Mouse (Mus musculus) thymus, adult 2 months (tissue): Measurements from ENCODE around the gene Mapk12. TPM values are rescaled to one million over a fixed set of nuclear protein-coding genes. Genes with fewer than 3 reads are reported as not detected.

ENCODE experiments used
- DNase-seq: peaks from one replicate; pipeline ENCODE4 v3.0.0; 2021
- H3K27ac ChIP-seq: fragments of 200-500 bp; 2 replicates; pipeline ENCODE4 v1.5.1; 2012; ENCODE audit warnings: low read length, control low read depth; ENCODE audit not compliant: control insufficient read depth, insufficient read depth
- H3K27me3 ChIP-seq: fragments of 200-500 bp; 2 replicates; pipeline ENCODE4 v1.6.1; 2012; ENCODE audit warnings: mild to moderate bottlenecking, low read length, moderate library complexity, mixed read lengths; ENCODE audit not compliant: control insufficient read depth, insufficient read depth
- H3K36me3 ChIP-seq: fragments of 200-500 bp; 2 replicates; pipeline ENCODE4 v1.6.1; 2012; ENCODE audit warnings: mild to moderate bottlenecking, low read length, moderate library complexity; ENCODE audit not compliant: control insufficient read depth, insufficient read depth
- H3K4me1 ChIP-seq: fragments of 200-500 bp; replicated peaks from 2 replicates; pipeline ENCODE4 v1.6.1; 2012; ENCODE audit warnings: low read length; ENCODE audit not compliant: control insufficient read depth, insufficient read depth
- H3K4me3 ChIP-seq: fragments of 200-500 bp; 2 replicates; pipeline ENCODE4 v1.5.1; 2012; ENCODE audit warnings: mild to moderate bottlenecking, low read length, control low read depth, moderate library complexity; ENCODE audit not compliant: control insufficient read depth, insufficient read depth
- CTCF ChIP-seq: fragments of 200-500 bp; IDR thresholded peaks from 2 replicates; pipeline ENCODE4 v1.5.1; 2012; ENCODE audit warnings: mild to moderate bottlenecking, control low read depth, low read length, moderate library complexity, borderline replicate concordance; ENCODE audit not compliant: control insufficient read depth, poor library complexity, insufficient read depth; ENCODE audit errors: extremely low read depth
- POLR2A ChIP-seq: fragments of 200-500 bp; IDR thresholded peaks from 2 replicates; pipeline ENCODE4 v1.6.1; 2012; ENCODE audit warnings: mild to moderate bottlenecking, low read length, control low read depth, moderate library complexity; ENCODE audit not compliant: control insufficient read depth, poor library complexity, insufficient read depth; ENCODE audit errors: extremely low read depth
- WGBS: fragments of 180-500 bp; shearing (Covaris S2); methylation state at CpG from one replicate; pipeline ENCODE4 v1.1.7; 2018; 5-methylcytosine and 5-hydroxymethylcytosine counted together
- polyA plus RNA-seq: library from polyadenylated mRNA; depleted of rRNA; stranded (reverse); fragments of >200 nt; gene quantifications from 2 replicates; pipeline ENCODE4 v1.2.3, GENCODE M21; 2012

Gene Mapk12
- polyA plus RNA-seq, 1 experiment = 2.9 TPM

DNA sequence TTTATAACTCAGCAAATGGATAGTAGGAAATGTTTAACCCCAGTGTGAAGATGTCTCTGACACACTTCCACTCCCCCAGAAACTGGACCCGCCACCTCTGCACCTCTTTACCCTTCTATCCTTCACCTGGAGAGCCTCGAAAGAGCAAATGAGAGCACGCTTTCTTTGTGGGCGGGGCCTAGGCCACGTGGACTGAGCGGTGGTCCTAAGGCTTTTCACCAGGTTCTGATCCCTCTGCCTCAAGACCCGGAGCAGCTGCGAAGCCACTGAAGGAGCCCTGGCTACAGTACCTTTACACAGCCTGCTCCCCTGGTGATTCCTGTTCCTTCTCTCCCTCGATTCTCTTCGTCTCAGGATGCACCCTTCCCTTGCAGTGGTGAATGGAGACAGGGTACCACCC lies 7.0 kb upstream of the Mapk12 start:
- no peak overlapping the region for H3K4me3 ChIP-seq
- peaks cover 46% of the 10 kb centered on the region for H3K4me1 ChIP-seq
- WGBS = 24% methylated on average over 10 of the region's 10 CpGs
- peak; percentile 19 for DNase-seq
- TF ChIP-seq CTCF (no peak), POLR2A (no peak)
- peaks cover 5% of the 10 kb centered on the region for H3K27me3 ChIP-seq
- H3K27ac ChIP-seq = no peak overlapping the region
- H3K36me3 ChIP-seq = no peaks in the 10 kb centered on the region

DNA sequence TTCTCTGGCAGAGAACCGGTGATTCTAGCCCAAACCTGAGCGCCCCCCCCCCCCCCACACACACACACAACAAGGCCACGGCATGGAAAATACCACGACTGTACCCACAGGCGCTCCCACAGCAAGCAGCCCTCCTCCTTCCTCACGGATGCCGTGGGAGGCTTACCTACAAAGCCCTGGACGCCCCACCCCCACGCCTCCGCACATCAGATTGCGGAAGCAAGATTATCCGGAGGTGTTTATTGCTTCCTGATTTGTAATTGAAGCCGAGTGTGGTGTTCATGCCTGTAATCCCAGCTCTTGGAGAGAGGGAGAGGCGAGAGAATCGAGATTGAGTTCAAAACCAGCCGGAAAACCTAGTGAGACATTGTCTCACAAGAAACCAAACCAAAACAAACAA lies 6.5 kb upstream of the Mapk12 start:
- Histone ChIP-seq H3K4me1 (peaks cover 46% of the 10 kb centered on the region), H3K36me3 (no peaks in the 10 kb centered on the region), H3K27ac (no peak overlapping the region), H3K4me3 (peak overlapping the region; percentile 36), H3K27me3 (peaks cover 5% of the 10 kb centered on the region)
- 3% methylated on average over 14 of the region's 16 CpGs for WGBS
- no peak for TF ChIP-seq CTCF
- TF ChIP-seq POLR2A = no peak
- DNase-seq = peak; percentile 77

DNA sequence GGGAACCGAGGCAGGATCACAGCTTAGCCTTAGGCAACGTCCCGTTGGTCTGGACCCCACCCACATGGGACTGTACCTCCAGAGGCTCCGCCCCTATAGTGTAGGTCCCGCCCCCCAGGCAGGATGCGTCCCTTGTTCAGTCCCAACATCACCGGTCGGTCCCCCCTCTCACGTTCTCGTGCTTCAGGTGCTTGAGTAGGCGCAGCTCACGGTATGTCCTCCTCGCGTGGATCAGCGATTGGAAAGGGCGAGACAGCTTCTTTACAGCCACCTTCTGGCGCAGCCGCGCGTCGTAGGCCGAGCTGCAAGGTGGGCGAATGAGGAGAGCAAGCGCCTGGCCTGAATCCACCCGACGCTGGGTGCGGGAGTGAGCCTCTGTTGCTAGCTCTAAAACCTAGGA lies 6.0 kb upstream of the Mapk12 start:
- no peaks in the 10 kb centered on the region for H3K36me3 ChIP-seq
- TF ChIP-seq POLR2A = no peak
- no peak for TF ChIP-seq CTCF
- WGBS = 1% methylated on average over 27 of the region's 27 CpGs
- DNase-seq = peak; percentile 65
- no peak overlapping the region for H3K27ac ChIP-seq
- peaks cover 5% of the 10 kb centered on the region for H3K27me3 ChIP-seq
- peaks cover 46% of the 10 kb centered on the region for H3K4me1 ChIP-seq
- peak overlapping the region; percentile 36 for H3K4me3 ChIP-seq

DNA sequence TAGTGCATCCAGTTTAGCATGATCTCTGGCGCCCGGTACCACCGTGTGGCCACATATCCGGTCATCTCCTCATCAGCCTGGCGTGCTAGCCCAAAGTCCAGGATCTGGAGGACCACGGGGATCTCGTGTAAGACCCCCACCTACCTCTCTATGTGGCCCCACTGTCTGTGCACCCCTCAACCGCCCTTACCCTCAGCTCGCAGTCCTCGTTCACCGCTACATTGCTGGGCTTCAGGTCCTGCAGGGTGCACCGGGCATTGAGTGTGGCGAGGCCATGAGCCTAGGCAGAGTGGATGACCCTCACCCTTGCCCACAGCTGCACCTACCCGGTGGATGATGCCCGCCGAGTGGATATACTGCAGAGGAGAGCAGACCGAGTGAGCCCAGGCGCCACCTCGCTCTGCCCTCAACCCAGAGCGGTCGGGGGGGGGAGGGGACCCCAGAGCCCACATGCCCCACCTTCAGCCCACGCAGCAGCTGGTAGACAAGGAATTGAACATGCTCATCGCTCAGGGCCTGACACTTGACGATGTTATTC lies 5.4 kb upstream of the Mapk12 start:
- 81% methylated on average over 24 of the region's 24 CpGs for WGBS
- DNase-seq = no peak
- Histone ChIP-seq H3K4me1 (peaks cover 46% of the 10 kb centered on the region), H3K36me3 (no peaks in the 10 kb centered on the region), H3K27ac (no peak overlapping the region), H3K4me3 (no peak overlapping the region), H3K27me3 (peaks cover 7% of the 10 kb centered on the region)
- TF ChIP-seq CTCF = no peak
- no peak for TF ChIP-seq POLR2A

DNA sequence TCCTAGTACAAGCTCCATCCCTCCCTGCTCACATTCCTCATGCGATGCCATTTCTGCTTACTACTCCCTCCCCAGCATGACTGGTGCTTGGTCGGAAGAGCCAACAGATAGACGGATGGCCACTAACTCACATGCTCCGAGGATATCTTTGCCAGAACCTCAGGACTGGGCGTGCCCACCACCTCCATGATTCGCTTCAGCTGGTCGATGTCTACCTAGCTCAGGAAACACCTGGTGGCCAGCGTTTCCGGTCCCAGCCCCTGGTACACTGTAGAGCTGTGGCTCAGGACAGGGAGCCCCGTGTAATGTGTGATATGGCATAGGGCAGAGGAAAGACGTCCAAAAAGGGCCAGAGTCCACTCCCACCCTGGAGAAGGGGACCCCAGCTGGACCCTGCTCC lies 4.5 kb upstream of the Mapk12 start:
- DNase-seq = no peak
- peaks cover 15% of the 10 kb centered on the region for H3K27me3 ChIP-seq
- no peak overlapping the region for H3K4me3 ChIP-seq
- H3K36me3 ChIP-seq = no peaks in the 10 kb centered on the region
- TF ChIP-seq POLR2A (no peak), CTCF (no peak)
- H3K4me1 ChIP-seq = peaks cover 47% of the 10 kb centered on the region
- 29% methylated on average over 11 of the region's 11 CpGs for WGBS
- H3K27ac ChIP-seq = no peak overlapping the region

DNA sequence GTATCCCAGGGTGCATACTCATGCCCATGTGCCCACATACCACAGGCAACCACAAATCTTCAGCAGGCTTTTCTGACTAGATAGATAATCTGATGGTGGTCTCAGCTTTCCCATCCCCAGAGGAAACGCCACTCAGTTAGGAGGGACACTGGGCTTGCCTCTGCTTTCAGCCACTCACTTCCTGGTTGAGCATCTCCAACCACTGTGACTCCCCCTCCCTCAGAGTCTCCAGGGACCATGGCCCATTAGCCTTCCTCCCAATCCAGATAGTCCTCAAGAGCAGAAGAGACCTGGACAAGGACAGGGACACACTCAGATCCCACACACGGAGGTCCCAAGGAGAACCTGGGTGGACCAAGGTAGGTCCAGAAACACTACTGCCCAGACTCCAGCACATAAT lies 2.6 kb upstream of the Mapk12 start:
- Histone ChIP-seq H3K27ac (no peak overlapping the region), H3K4me3 (no peak overlapping the region), H3K4me1 (peaks cover 33% of the 10 kb centered on the region), H3K36me3 (no peaks in the 10 kb centered on the region), H3K27me3 (peaks cover 19% of the 10 kb centered on the region; the same call in 1 of the 2 replicates)
- WGBS = 41% methylated on average over 2 of the region's 2 CpGs
- no peak for DNase-seq
- TF ChIP-seq CTCF = no peak
- no peak for TF ChIP-seq POLR2A

DNA sequence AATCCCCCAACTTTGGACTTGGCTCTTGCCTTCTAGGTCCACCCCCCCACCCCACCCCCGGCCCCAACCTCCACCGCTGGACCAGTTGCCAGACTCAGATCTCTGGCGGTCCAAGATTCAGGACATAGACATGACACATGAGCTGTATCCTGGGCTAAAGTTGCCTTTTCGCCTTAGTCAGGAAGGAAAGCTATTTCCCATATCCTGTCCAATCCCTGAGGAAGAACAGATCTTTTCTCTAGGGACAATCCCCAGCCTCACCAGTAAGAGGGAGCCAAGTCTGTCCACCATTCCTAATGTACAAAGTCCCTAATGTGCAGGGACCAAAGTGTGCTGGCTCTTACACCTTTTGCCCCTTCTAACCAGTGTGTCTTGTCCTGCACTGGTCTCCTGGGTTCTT lies 1.4 kb upstream of the Mapk12 start:
- peaks cover 19% of the 10 kb centered on the region; the same call in 1 of the 2 replicates for H3K27me3 ChIP-seq
- H3K4me3 ChIP-seq = no peak overlapping the region
- 59% methylated on average over 4 of the region's 4 CpGs for WGBS
- H3K27ac ChIP-seq = no peak overlapping the region
- TF ChIP-seq CTCF (no peak), POLR2A (no peak)
- no peaks in the 10 kb centered on the region for H3K36me3 ChIP-seq
- DNase-seq = no peak
- peaks cover 22% of the 10 kb centered on the region for H3K4me1 ChIP-seq
